Mouse (Mus musculus): ENCODE measurements around the gene Gm3435. TPM values are rescaled to one million over a fixed set of nuclear protein-coding genes. Genes with fewer than 3 reads are reported as not detected.
"Not testable (repeated sequence)": the region's sequence is repeated elsewhere in the genome, so short reads cannot be mapped to it uniquely, and the experiment has no call there.

The Gm3435 gene
- polyA plus RNA-seq, 1 experiment from 2014 or later = 5.4 TPM

DNA sequence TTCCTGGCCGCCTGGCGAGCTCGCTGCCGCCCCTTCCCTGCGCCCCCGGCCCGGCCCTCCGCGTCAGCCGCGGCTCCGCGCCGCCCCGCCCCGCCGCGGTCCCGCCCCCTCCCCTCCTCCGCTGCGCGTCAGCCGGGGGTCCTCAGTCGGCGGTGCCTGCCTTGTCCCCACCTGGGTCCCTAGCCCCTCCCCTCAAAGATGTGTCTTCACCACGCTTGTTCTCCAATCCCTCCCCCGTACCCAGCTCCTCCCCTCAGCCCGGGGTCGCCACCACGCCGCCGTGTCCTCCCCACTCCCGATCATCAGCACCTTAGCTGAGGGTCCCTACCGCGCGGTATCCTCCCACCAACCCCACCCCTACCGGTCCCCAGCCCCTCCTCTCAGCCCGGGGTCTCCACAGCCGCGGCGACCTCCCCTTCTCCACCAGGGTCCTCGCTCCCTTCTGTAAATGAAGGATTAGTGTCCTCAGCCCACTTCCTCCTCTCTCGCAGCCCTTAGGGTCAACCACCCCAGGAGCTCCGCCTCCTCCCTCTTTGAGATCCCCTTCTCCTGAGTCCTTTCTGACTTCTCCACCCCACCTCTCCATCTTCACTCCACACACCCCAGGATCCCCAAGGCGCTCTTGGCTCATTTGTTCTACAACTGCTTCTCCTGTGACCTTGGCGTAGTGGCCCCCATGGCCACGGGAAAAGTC lies 16.7 kb upstream of the Gm3435 start:
- peak; percentile 86 for ATAC-seq (ENCODE audit: insufficient number of reproducible peaks, low FRiP score)

DNA sequence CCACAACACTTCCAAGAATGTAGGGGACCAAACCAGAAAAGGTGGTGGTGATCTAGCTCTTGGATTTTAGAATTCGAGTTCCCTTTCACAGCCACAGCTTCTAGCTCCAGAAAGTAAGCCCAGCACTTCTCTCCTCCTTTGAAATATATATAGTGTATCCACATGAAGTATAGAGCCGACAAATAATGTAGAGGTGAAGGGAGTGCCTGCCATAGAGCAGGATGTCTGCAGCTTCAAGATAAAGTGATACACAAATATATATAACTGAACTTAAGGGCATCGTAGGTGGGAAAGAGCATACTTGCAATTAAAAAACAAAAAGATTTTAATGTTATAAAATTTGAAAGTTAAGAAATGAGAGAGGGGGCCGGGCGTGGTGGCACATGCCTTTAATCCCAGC lies 15.8 kb upstream of the Gm3435 start:
- H3K9me3 ChIP-seq (replicated peaks); H3K4me1 ChIP-seq (replicated peaks); H3K4me3 ChIP-seq; ATAC-seq (ENCODE audit: insufficient number of reproducible peaks, low FRiP score); H3K4me2 ChIP-seq; H3K27ac ChIP-seq (ENCODE audit: poor library complexity, severe bottlenecking); H3K9ac ChIP-seq; H3K27me3 ChIP-seq (replicated peaks); H3K36me3 ChIP-seq: not testable (repeated sequence)
- WGBS = no CpG with 5 or more reads among the region's 5 CpGs

More for the DNA sequence above, 16.7 kb upstream of the Gm3435 start:
- H3K4me2 ChIP-seq; H3K27me3 ChIP-seq (replicated peaks); H3K4me3 ChIP-seq; H3K36me3 ChIP-seq; H3K9me3 ChIP-seq (replicated peaks); H3K9ac ChIP-seq; H3K4me1 ChIP-seq (replicated peaks); H3K27ac ChIP-seq (ENCODE audit: poor library complexity, severe bottlenecking): not testable (repeated sequence)
- no CpG with 5 or more reads among the region's 47 CpGs for WGBS

DNA sequence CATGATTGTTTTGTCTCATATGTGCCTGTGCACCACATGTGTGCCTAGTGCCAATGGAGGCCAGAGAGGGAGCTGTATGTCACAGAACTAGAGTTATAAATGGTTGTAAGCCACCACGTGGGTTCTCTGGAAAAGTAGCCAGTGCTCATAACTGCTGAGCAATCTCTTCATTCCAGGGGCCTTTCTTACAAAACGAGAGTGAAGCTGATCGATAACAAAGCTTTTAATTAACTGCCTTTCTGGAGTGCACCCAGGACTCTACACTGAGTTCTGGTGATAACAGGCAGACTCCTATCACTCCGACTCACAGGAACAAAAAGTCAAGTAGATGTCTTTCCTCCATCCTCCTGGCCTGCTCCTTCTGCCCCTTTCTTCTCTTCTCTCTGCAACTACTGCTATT lies 9.9 kb upstream of the Gm3435 start:
- H3K4me3 ChIP-seq; H3K4me2 ChIP-seq; H3K9me3 ChIP-seq (replicated peaks); H3K9ac ChIP-seq; H3K36me3 ChIP-seq; H3K27ac ChIP-seq (ENCODE audit: poor library complexity, severe bottlenecking); H3K4me1 ChIP-seq (replicated peaks); H3K27me3 ChIP-seq (replicated peaks): not testable (repeated sequence)
- 0 out of 2 replicates have a peak, but pooled peaks have one; percentile 4 for ATAC-seq (ENCODE audit: insufficient number of reproducible peaks, low FRiP score)
- WGBS = no CpG with 5 or more reads among the region's 4 CpGs

DNA sequence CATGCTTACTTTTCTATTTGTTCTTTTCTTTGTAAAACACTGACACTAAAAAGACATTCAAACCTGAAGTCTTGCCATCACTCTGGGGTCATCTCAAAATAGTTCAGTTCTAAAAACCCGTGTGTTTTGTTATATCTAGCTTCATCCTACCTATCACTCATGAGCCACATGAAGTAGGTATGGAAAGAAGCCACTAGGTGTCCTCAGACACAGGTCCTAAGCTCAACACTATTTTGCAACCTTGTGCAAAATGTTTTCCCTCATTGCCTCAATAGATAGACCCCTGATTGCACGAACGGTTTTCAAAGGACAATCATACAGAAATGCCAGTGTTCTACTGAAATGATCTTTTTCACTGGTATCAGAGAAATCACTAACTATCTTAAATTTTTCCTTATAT lies 888 bp upstream of the Gm3435 start:
- not testable (repeated sequence) for H3K36me3 ChIP-seq; H3K27ac ChIP-seq (ENCODE audit: poor library complexity, severe bottlenecking); H3K4me3 ChIP-seq; H3K9me3 ChIP-seq (replicated peaks); H3K27me3 ChIP-seq (replicated peaks); H3K4me1 ChIP-seq (replicated peaks); H3K9ac ChIP-seq; H3K4me2 ChIP-seq
- no CpG with 5 or more reads among the region's 3 CpGs for WGBS
- 0 out of 2 replicates have a peak, but pooled peaks have one; percentile 34 for ATAC-seq (ENCODE audit: insufficient number of reproducible peaks, low FRiP score)

DNA sequence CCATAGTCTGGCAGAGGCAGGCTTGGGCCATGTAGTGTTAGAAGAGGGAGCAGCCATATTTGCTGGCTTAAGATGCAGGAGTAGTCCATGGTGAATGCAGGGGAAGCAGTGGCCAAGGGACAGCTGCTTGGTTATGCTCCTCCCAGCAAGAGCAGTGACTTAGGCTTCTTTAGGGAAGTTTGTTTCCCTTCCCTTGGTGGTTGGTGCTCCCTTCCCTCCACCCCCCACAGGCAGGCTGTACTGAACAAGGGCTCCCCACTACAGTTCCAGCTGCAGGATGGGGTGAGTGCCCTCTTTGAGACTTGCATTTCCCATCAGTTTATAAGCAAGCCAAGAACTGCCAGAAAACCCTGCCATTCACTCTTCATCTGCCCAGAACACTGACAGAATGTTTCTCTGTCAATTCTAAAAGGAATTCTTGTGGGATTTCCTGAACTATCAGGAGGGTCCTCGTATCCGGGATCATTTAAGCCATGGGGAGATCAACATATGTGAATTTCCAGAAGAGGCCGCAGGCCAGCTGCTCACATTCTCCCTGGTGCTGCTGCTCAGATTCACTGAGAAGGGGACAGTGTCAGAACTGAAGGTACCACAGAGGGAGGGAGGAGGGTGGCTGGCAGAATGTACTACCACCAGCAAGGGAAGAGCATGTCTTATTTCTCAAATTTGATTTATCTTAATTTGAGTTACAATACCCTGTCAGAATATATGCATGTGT lies 11.7 kb downstream of the Gm3435 start:
- not testable (repeated sequence) for H3K4me1 ChIP-seq (replicated peaks); H3K4me3 ChIP-seq; H3K27me3 ChIP-seq (replicated peaks); H3K9me3 ChIP-seq (replicated peaks); H3K4me2 ChIP-seq; H3K36me3 ChIP-seq; H3K27ac ChIP-seq (ENCODE audit: poor library complexity, severe bottlenecking); ATAC-seq (ENCODE audit: insufficient number of reproducible peaks, low FRiP score)
- 80% methylated on average over 3 of the region's 3 CpGs for WGBS
- H3K9ac ChIP-seq = 0 out of 2 replicates have a peak overlapping the region, but pooled peaks have one; percentile 41

DNA sequence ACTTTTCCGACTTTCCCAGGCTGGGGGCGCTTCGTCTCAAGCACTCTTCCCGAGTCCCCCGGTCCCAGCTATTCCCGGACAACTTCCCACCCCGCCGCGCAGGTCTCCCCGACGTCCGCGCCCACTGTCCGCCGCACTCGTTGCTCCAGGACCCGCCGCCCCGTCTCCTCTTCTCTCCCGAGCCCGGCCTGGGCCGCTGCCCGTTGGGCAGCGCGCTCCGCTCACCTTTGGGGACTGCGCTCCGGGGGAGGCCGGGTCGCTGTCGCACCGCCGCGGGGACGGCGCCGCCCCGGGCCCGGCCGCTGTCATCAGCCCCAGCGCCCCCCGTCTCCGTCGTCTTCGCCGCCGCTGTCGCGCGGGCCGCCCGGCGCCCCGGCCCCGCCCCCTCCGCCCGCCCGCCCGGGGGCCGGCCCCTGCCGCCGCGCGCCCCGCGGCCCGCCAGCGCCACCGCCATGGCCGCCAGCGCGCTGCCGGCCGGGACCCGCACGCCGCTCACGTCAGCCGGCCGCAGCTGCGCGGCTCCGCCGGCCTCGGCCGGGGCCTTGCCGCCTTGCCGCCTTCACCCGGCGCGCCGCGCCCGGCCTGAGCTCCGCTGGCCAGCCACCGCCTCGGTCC lies 14.0 kb downstream of the Gm3435 start:
- not testable (repeated sequence) for H3K9me3 ChIP-seq (replicated peaks); H3K27me3 ChIP-seq (replicated peaks); H3K27ac ChIP-seq (ENCODE audit: poor library complexity, severe bottlenecking); H3K4me3 ChIP-seq; H3K4me2 ChIP-seq; H3K36me3 ChIP-seq; H3K9ac ChIP-seq; H3K4me1 ChIP-seq (replicated peaks)
- no CpG with 5 or more reads among the region's 97 CpGs for WGBS
- ATAC-seq (ENCODE audit: insufficient number of reproducible peaks, low FRiP score) = peak; percentile 87

DNA sequence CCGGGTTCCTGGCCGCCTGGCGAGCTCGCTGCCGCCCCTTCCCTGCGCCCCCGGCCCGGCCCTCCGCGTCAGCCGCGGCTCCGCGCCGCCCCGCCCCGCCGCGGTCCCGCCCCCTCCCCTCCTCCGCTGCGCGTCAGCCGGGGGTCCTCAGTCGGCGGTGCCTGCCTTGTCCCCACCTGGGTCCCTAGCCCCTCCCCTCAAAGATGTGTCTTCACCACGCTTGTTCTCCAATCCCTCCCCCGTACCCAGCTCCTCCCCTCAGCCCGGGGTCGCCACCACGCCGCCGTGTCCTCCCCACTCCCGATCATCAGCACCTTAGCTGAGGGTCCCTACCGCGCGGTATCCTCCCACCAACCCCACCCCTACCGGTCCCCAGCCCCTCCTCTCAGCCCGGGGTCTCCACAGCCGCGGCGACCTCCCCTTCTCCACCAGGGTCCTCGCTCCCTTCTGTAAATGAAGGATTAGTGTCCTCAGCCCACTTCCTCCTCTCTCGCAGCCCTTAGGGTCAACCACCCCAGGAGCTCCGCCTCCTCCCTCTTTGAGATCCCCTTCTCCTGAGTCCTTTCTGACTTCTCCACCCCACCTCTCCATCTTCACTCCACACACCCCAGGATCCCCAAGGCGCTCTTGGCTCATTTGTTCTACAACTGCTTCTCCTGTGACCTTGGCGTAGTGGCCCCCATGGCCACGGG lies 14.7 kb downstream of the Gm3435 start:
- H3K9me3 ChIP-seq (replicated peaks); H3K4me2 ChIP-seq; H3K27me3 ChIP-seq (replicated peaks); H3K9ac ChIP-seq; H3K27ac ChIP-seq (ENCODE audit: poor library complexity, severe bottlenecking); H3K36me3 ChIP-seq; H3K4me1 ChIP-seq (replicated peaks); H3K4me3 ChIP-seq: not testable (repeated sequence)
- WGBS = no CpG with 5 or more reads among the region's 48 CpGs
- ATAC-seq (ENCODE audit: insufficient number of reproducible peaks, low FRiP score) = peak; percentile 82

DNA sequence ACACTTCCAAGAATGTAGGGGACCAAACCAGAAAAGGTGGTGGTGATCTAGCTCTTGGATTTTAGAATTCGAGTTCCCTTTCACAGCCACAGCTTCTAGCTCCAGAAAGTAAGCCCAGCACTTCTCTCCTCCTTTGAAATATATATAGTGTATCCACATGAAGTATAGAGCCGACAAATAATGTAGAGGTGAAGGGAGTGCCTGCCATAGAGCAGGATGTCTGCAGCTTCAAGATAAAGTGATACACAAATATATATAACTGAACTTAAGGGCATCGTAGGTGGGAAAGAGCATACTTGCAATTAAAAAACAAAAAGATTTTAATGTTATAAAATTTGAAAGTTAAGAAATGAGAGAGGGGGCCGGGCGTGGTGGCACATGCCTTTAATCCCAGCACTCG lies 15.5 kb downstream of the Gm3435 start:
- H3K27ac ChIP-seq (ENCODE audit: poor library complexity, severe bottlenecking); H3K4me3 ChIP-seq; H3K4me2 ChIP-seq; ATAC-seq (ENCODE audit: insufficient number of reproducible peaks, low FRiP score); H3K36me3 ChIP-seq; H3K4me1 ChIP-seq (replicated peaks); H3K9ac ChIP-seq; H3K27me3 ChIP-seq (replicated peaks); H3K9me3 ChIP-seq (replicated peaks): not testable (repeated sequence)
- no CpG with 5 or more reads among the region's 6 CpGs for WGBS

DNA sequence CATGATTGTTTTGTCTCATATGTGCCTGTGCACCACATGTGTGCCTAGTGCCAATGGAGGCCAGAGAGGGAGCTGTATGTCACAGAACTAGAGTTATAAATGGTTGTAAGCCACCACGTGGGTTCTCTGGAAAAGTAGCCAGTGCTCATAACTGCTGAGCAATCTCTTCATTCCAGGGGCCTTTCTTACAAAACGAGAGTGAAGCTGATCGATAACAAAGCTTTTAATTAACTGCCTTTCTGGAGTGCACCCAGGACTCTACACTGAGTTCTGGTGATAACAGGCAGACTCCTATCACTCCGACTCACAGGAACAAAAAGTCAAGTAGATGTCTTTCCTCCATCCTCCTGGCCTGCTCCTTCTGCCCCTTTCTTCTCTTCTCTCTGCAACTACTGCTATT lies 21.4 kb downstream of the Gm3435 start:
- not testable (repeated sequence) for H3K4me2 ChIP-seq; H3K27me3 ChIP-seq (replicated peaks); ATAC-seq (ENCODE audit: insufficient number of reproducible peaks, low FRiP score); H3K9me3 ChIP-seq (replicated peaks); H3K36me3 ChIP-seq; H3K4me3 ChIP-seq; H3K27ac ChIP-seq (ENCODE audit: poor library complexity, severe bottlenecking); H3K4me1 ChIP-seq (replicated peaks); H3K9ac ChIP-seq
- WGBS = no CpG with 5 or more reads among the region's 4 CpGs

DNA sequence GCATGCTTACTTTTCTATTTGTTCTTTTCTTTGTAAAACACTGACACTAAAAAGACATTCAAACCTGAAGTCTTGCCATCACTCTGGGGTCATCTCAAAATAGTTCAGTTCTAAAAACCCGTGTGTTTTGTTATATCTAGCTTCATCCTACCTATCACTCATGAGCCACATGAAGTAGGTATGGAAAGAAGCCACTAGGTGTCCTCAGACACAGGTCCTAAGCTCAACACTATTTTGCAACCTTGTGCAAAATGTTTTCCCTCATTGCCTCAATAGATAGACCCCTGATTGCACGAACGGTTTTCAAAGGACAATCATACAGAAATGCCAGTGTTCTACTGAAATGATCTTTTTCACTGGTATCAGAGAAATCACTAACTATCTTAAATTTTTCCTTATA lies 30.5 kb downstream of the Gm3435 start:
- not testable (repeated sequence) for H3K4me2 ChIP-seq; H3K4me3 ChIP-seq; H3K27me3 ChIP-seq (replicated peaks); H3K9me3 ChIP-seq (replicated peaks); H3K9ac ChIP-seq; H3K4me1 ChIP-seq (replicated peaks); ATAC-seq (ENCODE audit: insufficient number of reproducible peaks, low FRiP score); H3K27ac ChIP-seq (ENCODE audit: poor library complexity, severe bottlenecking); H3K36me3 ChIP-seq
- WGBS = no CpG with 5 or more reads among the region's 3 CpGs

DNA sequence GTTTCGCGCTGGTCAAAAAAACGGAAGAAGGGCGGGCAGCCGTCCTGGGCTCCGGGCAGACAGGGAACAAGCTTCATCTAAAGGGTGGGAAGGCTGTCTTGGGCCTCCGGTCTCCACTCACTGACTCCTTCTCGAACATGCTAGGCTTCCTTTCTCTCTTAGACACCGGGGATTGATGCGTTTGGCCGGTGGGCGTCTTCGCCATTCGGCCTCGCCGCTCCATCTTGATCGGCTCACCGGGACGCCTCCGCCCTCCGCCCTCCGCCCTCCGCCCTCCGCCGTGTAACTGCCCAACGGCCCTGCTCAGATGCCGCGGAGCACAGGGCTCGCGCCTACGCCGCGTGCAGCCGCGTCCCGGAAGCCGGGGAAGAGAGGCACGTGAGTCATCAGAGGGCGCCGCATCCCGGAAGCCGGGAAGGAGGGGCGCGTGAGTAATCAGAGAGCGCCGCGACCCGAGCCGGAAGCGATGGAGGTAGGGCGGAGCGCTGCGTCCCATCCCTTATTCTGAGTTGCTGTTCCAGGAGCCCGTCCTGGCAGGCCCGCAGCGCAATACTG lies 31.3 kb downstream of the Gm3435 start, which contains the start of the genes Ermard, Tcte3 and Gm3448:
Gene Ermard, plus strand, starts transcription at position 34 of the 555 bp plus-strand sequence.
Gene Tcte3, minus strand, starts transcription at position 314 of the 555 bp plus-strand sequence.
Gene Gm3448, minus strand, starts transcription at position 363 of the 555 bp plus-strand sequence.
- not testable (repeated sequence) for H3K9ac ChIP-seq; H3K4me1 ChIP-seq (replicated peaks); H3K4me2 ChIP-seq; H3K27me3 ChIP-seq (replicated peaks); H3K9me3 ChIP-seq (replicated peaks); H3K36me3 ChIP-seq; H3K27ac ChIP-seq (ENCODE audit: poor library complexity, severe bottlenecking)
- 0 out of 2 replicates have a peak within 1 kb of the TSS, but pooled peaks have one; percentile 26 for H3K4me3 ChIP-seq
- 0% methylated on average over 14 of the region's 56 CpGs for WGBS
- peak; percentile 98 for ATAC-seq (ENCODE audit: insufficient number of reproducible peaks, low FRiP score)

Data from heart, embryonic 12.5 days (tissue).